Mouse (Mus musculus) intestine, embryonic 14.5 days (tissue): ENCODE data around the gene Gpd1l. TPM values are rescaled to one million over a fixed set of nuclear protein-coding genes. Genes with fewer than 3 reads are reported as not detected.

Source experiments
- ATAC-seq: fragments of 200-750 bp; cut with Nextera tagmentation; replicated peaks from 2 replicates; pipeline ENCODE4 v1.8.0; 2017; ENCODE audit warnings: low read depth, moderate number of reproducible peaks, moderate TSS enrichment, moderate library complexity; ENCODE audit not compliant: low FRiP score, low TSS enrichment
- DNase-seq: peaks from one replicate; pipeline ENCODE4 v3.0.0-alpha.2; 2018; ENCODE audit warnings: low spot score
- H3K27ac ChIP-seq: fragments of 300-500 bp; sonication (generic); 2 replicates; pipeline ENCODE4 v1.5.1; 2014; ENCODE audit warnings: low read depth, mild to moderate bottlenecking, control low read depth
- H3K27me3 ChIP-seq: fragments of 300-500 bp; sonication (generic); replicated peaks from 2 replicates; pipeline ENCODE4 v1.6.1; 2014; ENCODE audit warnings: low read length, control low read depth; ENCODE audit not compliant: control insufficient read depth, insufficient read depth
- H3K36me3 ChIP-seq: fragments of 300-500 bp; sonication (generic); 2 replicates; pipeline ENCODE4 v1.6.1; 2014; ENCODE audit warnings: low read length, control low read depth; ENCODE audit not compliant: control insufficient read depth, insufficient read depth
- H3K4me1 ChIP-seq: fragments of 300-500 bp; sonication (generic); replicated peaks from 2 replicates; pipeline ENCODE4 v1.6.1; 2014; ENCODE audit warnings: low read length, control low read depth, mixed read lengths; ENCODE audit not compliant: control insufficient read depth, insufficient read depth
- H3K4me2 ChIP-seq: fragments of 300-500 bp; sonication (generic); 2 replicates; pipeline ENCODE4 v1.6.1; 2014; ENCODE audit warnings: low read length
- H3K4me3 ChIP-seq: fragments of 300-500 bp; sonication (generic); 2 replicates; pipeline ENCODE4 v1.5.1; 2014; ENCODE audit warnings: low read depth, low read length, control low read depth, mixed read lengths
- H3K9ac ChIP-seq: fragments of 300-500 bp; sonication (generic); 2 replicates; pipeline ENCODE4 v1.6.1; 2014; ENCODE audit warnings: mild to moderate bottlenecking, low read length
- H3K9me3 ChIP-seq: fragments of 300-500 bp; sonication (generic); 2 replicates; pipeline ENCODE4 v1.6.1; 2016; ENCODE audit warnings: low read length, control low read depth; ENCODE audit not compliant: control insufficient read depth
- WGBS: fragments of 180-500 bp; shearing (Covaris S2); extraction: QIAGEN DNeasy Blood & Tissue Kit; methylation state at CpG from one replicate; pipeline ENCODE4 v1.1.7; 2014; 5-methylcytosine and 5-hydroxymethylcytosine counted together
- polyA plus RNA-seq: library from polyadenylated mRNA; unstranded; fragments of >200 nt; fragmentation: Nextera tagmentation; extraction: Ambion mirVana; gene quantifications from 2 replicates; pipeline ENCODE4 v1.2.1, GENCODE M21; 2014

Gene Gpd1l
- polyA plus RNA-seq, 1 experiment from 2014 or later, result 13.0 TPM

- Histone ChIP-seq H3K27ac (no peak overlapping the region), H3K4me3 (no peak overlapping the region), H3K9ac (no peak overlapping the region), H3K9me3 (no peaks in the 10 kb centered on the region), H3K36me3 (no peaks in the 10 kb centered on the region), H3K4me1 (no peaks in the 10 kb centered on the region), H3K4me2 (no peak overlapping the region), H3K27me3 (no peaks in the 10 kb centered on the region)
- DNase-seq (no peak), ATAC-seq (no peak)
- WGBS, result 67% methylated on average over 4 of the region's 4 CpGs
These were observed 26.4 kb upstream of the Gpd1l start for GRCm38 (mm10) chr9:114960043-114960789.

- no peak overlapping the region for H3K9ac ChIP-seq
- DNase-seq (peak; percentile 65), ATAC-seq (peak; percentile 66; the same call in 1 of the 2 replicates)
- H3K9me3 ChIP-seq, result no peaks in the 10 kb centered on the region
- no peaks in the 10 kb centered on the region for H3K4me1 ChIP-seq
- WGBS, result 43% methylated on average over 5 of the region's 5 CpGs
- H3K4me3 ChIP-seq, result no peak overlapping the region
- H3K27ac ChIP-seq, result no peak overlapping the region
- H3K27me3 ChIP-seq, result no peaks in the 10 kb centered on the region
- H3K36me3 ChIP-seq, result no peaks in the 10 kb centered on the region
- H3K4me2 ChIP-seq, result no peak overlapping the region
These were observed 23.2 kb upstream of the Gpd1l start for GRCm38 (mm10) chr9:114956945-114957344.

GRCm38 (mm10) chr9:114955340-114955739, 21.6 kb upstream of the Gpd1l start:
- Histone ChIP-seq H3K4me3 (no peak overlapping the region), H3K9ac (no peak overlapping the region), H3K36me3 (no peaks in the 10 kb centered on the region), H3K9me3 (no peaks in the 10 kb centered on the region), H3K27me3 (no peaks in the 10 kb centered on the region), H3K4me2 (no peak overlapping the region), H3K4me1 (0 out of 2 replicates have a peak, but pooled peaks cover 3% of the 10 kb centered on the region), H3K27ac (no peak overlapping the region)
- DNase-seq, result no peak
- no peak for ATAC-seq
- WGBS, result 86% methylated on average over 11 of the region's 11 CpGs

GRCm38 (mm10) chr9:114952866-114953265, 19.1 kb upstream of the Gpd1l start:
- DNase-seq (no peak), ATAC-seq (no peak)
- Histone ChIP-seq H3K36me3 (no peaks in the 10 kb centered on the region), H3K27me3 (no peaks in the 10 kb centered on the region), H3K27ac (no peak overlapping the region), H3K9me3 (no peaks in the 10 kb centered on the region), H3K4me1 (0 out of 2 replicates have a peak, but pooled peaks cover 4% of the 10 kb centered on the region), H3K4me2 (no peak overlapping the region), H3K9ac (no peak overlapping the region), H3K4me3 (no peak overlapping the region)
- WGBS, result 52% methylated on average over 1 of the region's 1 CpGs

- DNase-seq (no peak), ATAC-seq (no peak)
- Histone ChIP-seq H3K27me3 (no peaks in the 10 kb centered on the region), H3K36me3 (no peaks in the 10 kb centered on the region), H3K9me3 (no peaks in the 10 kb centered on the region), H3K4me1 (0 out of 2 replicates have a peak, but pooled peaks cover 4% of the 10 kb centered on the region), H3K4me2 (no peak overlapping the region), H3K27ac (no peak overlapping the region), H3K4me3 (no peak overlapping the region), H3K9ac (no peak overlapping the region)
- 52% methylated on average over 5 of the region's 5 CpGs for WGBS
These were observed 14.6 kb upstream of the Gpd1l start for GRCm38 (mm10) chr9:114948395-114948794.

GRCm38 (mm10) chr9:114945576-114945975, 11.8 kb upstream of the Gpd1l start:
- 84% methylated on average over 6 of the region's 6 CpGs for WGBS
- no peaks in the 10 kb centered on the region for H3K27me3 ChIP-seq
- peaks cover 4% of the 10 kb centered on the region; the same call in 1 of the 2 replicates for H3K9me3 ChIP-seq
- H3K9ac ChIP-seq, result no peak overlapping the region
- ATAC-seq, result no peak
- H3K4me3 ChIP-seq, result no peak overlapping the region
- H3K27ac ChIP-seq, result no peak overlapping the region
- H3K4me1 ChIP-seq, result 0 out of 2 replicates have a peak, but pooled peaks cover 4% of the 10 kb centered on the region
- no peaks in the 10 kb centered on the region for H3K36me3 ChIP-seq
- no peak overlapping the region for H3K4me2 ChIP-seq
- no peak for DNase-seq

- ATAC-seq, result no peak
- no peak overlapping the region for H3K4me3 ChIP-seq
- H3K9ac ChIP-seq, result no peak overlapping the region
- no peak for DNase-seq
- peaks cover 4% of the 10 kb centered on the region; the same call in 1 of the 2 replicates for H3K9me3 ChIP-seq
- no peaks in the 10 kb centered on the region for H3K27me3 ChIP-seq
- H3K4me2 ChIP-seq, result no peak overlapping the region
- no peak overlapping the region for H3K27ac ChIP-seq
- H3K4me1 ChIP-seq, result no peaks in the 10 kb centered on the region
- WGBS, result 92% methylated on average over 3 of the region's 3 CpGs
- H3K36me3 ChIP-seq, result no peaks in the 10 kb centered on the region
These were observed 10.9 kb upstream of the Gpd1l start for GRCm38 (mm10) chr9:114944642-114945041.

GRCm38 (mm10) chr9:114936687-114937086, 2.9 kb upstream of the Gpd1l start:
- Histone ChIP-seq H3K27ac (no peak overlapping the region), H3K4me1 (peaks cover 7% of the 10 kb centered on the region), H3K4me3 (no peak overlapping the region), H3K9ac (no peak overlapping the region), H3K4me2 (no peak overlapping the region), H3K36me3 (no peaks in the 10 kb centered on the region), H3K9me3 (peaks cover under 1% of the 10 kb centered on the region; the same call in 1 of the 2 replicates), H3K27me3 (no peaks in the 10 kb centered on the region)
- ATAC-seq (no peak), DNase-seq (no peak)
- WGBS, result 76% methylated on average over 2 of the region's 2 CpGs

- no peak overlapping the region for H3K9ac ChIP-seq
- H3K4me2 ChIP-seq, result no peak overlapping the region
- WGBS, result 85% methylated on average over 4 of the region's 4 CpGs
- H3K27me3 ChIP-seq, result no peaks in the 10 kb centered on the region
- H3K4me1 ChIP-seq, result peaks cover 7% of the 10 kb centered on the region
- H3K27ac ChIP-seq, result no peak overlapping the region
- ATAC-seq (no peak), DNase-seq (no peak)
- H3K4me3 ChIP-seq, result no peak overlapping the region
- no peaks in the 10 kb centered on the region for H3K9me3 ChIP-seq
- no peaks in the 10 kb centered on the region for H3K36me3 ChIP-seq
These were observed 1.5 kb upstream of the Gpd1l start for GRCm38 (mm10) chr9:114935321-114935720.
